Mouse (Mus musculus): ENCODE results near the gene Pdlim3.

GRCm38 (mm10) chr8:45889737-45890136 is 4.5 kb downstream of the Pdlim3 start:
- no peak for TF ChIP-seq CTCF (IDR thresholded peaks at IDR 0.05)
- no peak for TF ChIP-seq POLR2A (IDR thresholded peaks at IDR 0.05; ENCODE audit: insufficient read depth, low read depth, low read length)
